Mouse (Mus musculus) cerebellum, adult 11 months (tissue): ENCODE data around the gene Hist2h4.
"Not testable (repeated sequence)": the region's sequence is repeated elsewhere in the genome, so short reads cannot be mapped to it uniquely, and the experiment has no call there.

Source experiments
- DNase-seq: peaks from one replicate; pipeline ENCODE4 v3.0.0; 2022

Hist2h4 gene

DNA sequence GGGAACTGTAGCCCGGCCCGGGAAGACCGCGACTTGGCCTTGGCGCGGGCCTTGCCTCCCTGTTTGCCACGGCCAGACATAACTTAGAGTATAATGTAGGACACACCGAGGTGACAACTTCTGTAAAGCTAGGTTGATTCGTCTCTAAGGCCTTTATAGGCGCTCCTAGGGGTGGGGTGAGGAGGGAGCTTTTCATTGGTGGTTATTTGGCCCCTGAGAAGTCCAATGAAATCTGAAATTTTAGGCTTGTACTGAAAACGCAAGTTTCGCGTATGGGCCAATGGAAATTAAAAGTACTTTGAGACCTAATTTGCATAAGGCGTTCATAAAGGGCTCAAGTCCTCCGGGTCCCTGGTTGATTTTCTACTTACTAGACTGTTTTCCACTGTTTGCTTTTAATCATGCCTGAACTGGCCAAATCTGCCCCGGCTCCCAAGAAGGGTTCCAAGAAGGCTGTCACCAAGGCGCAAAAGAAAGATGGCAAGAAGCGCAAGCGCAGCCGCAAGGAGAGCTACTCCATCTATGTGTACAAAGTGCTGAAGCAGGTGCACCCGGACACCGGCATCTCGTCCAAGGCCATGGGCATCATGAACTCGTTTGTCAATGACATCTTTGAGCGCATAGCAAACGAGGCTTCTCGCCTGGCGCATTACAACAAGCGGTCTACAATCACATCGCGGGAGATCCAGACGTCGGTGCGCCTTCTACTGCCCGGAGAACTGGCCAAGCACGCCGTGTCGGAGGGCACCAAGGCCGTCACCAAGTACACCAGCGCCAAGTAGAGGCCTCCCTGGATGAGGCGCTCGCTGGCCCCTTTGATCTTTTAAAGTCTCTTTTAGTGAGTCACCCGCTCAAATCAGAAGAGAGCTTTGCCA, 42.1 kb downstream of the Hist2h4 start, which contains the start of the genes Hist2h2ac and Hist2h2be:
Gene Hist2h2ac, minus strand, starts transcription at position 116 of the 875 bp plus-strand sequence.
Gene Hist2h2be, plus strand, starts transcription at position 355 of the 875 bp plus-strand sequence.
- DNase-seq: peak; percentile 84

DNA sequence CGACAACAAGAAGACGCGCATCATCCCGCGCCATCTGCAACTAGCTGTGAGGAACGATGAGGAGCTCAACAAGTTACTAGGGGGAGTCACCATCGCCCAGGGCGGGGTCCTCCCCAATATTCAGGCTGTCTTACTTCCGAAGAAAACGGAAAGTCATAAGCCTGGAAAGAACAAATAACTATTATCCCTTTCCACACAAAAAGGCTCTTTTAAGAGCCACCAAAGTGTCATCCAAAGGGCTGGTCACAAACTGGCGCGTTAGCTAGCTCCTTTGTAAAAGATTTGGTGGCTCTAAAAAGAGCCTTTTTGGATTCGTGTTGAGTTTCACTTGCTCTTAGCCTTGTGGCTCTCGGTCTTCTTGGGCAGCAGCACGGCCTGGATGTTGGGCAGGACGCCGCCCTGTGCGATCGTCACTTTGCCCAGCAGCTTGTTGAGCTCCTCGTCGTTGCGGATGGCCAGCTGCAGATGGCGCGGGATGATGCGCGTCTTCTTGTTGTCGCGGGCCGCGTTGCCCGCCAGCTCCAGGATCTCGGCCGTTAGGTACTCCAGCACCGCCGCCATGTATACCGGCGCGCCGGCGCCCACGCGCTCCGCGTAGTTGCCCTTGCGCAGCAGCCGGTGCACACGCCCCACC, 42.9 kb downstream of the Hist2h4 start:
- DNase-seq: not testable (repeated sequence)

DNA sequence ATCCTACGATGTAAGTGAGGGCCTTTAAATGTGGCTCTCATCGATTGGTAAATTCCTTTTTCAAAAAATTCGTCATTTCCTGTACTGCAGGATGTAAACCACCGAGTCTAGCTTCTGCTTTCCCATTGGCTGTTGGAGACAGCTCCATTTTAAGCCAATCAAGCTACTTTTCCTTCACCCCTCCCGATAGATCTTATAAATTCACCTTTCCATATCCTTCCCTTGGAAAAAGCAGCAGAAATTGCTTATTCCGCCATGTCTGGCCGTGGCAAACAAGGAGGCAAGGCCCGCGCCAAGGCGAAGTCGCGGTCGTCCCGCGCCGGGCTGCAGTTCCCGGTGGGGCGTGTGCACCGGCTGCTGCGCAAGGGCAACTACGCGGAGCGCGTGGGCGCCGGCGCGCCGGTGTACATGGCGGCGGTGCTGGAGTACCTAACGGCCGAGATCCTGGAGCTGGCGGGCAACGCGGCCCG, 43.4 kb downstream of the Hist2h4 start, which contains the start of the genes Bola1 and Hist2h2ab:
Gene Bola1, minus strand, starts transcription at position 49 of the 470 bp plus-strand sequence.
Gene Hist2h2ab, plus strand, starts transcription at position 205 of the 470 bp plus-strand sequence.
- DNase-seq: peak; percentile 71

DNA sequence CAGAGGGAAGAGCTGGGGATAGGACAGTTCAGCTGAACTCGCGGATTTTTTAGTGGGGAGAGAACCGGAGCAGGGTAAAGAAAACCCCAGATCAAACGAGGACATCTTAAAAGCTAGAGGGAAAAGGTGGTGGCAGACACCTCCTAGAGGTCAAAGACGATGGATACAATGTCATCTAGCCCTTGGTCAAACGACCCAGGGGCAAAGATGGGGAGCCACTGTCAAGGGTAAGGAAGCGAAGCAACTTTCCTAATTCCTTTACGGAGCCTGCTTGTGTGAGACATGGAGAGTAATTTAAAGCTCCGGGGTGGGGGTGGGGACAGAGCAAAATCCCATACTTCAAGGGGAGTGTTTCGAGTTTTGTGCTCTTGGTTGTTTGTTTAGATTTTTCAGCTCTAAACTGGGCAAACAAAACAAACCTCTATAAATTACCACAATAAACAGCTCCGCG, 43.9 kb downstream of the Hist2h4 start:
- peak; percentile 32 for DNase-seq
